Mouse (Mus musculus) stomach, postnatal 0 days (tissue): ENCODE results near the gene Zbtb1. TPM values are rescaled to one million over a fixed set of nuclear protein-coding genes. Genes with fewer than 3 reads are reported as not detected.

Source experiments
- ATAC-seq: fragments of 200-750 bp; cut with Nextera tagmentation; 2 replicates; pipeline ENCODE4 v1.8.0; 2017; ENCODE audit not compliant: low FRiP score, low TSS enrichment
- DNase-seq: peaks from one replicate; pipeline ENCODE4 v3.0.0-alpha.2; 2016; ENCODE audit warnings: low spot score
- H3K27ac ChIP-seq: fragments of 300-500 bp; sonication (generic); replicated peaks from 2 replicates; pipeline ENCODE4 v1.5.1; 2014; ENCODE audit warnings: mild to moderate bottlenecking, control low read depth
- H3K27me3 ChIP-seq: fragments of 300-500 bp; sonication (generic); 2 replicates; pipeline ENCODE4 v1.6.1; 2014; ENCODE audit warnings: low read length; ENCODE audit not compliant: control insufficient read depth, insufficient read depth
- H3K36me3 ChIP-seq: fragments of 300-500 bp; sonication (generic); 2 replicates; pipeline ENCODE4 v1.6.1; 2014; ENCODE audit warnings: low read length, mixed read lengths; ENCODE audit not compliant: control insufficient read depth, insufficient read depth
- H3K4me1 ChIP-seq: fragments of 300-500 bp; sonication (generic); replicated peaks from 2 replicates; pipeline ENCODE4 v1.6.1; 2014; ENCODE audit warnings: antibody characterized with exemption; ENCODE audit not compliant: control insufficient read depth, insufficient read depth
- H3K4me2 ChIP-seq: fragments of 300-500 bp; sonication (generic); replicated peaks from 2 replicates; pipeline ENCODE4 v1.6.1; 2014; ENCODE audit warnings: low read depth, mild to moderate bottlenecking, control low read depth, moderate library complexity
- H3K4me3 ChIP-seq: fragments of 300-500 bp; sonication (generic); 2 replicates; pipeline ENCODE4 v1.5.1; 2014; ENCODE audit warnings: low read depth, low read length, control low read depth
- H3K9ac ChIP-seq: fragments of 300-500 bp; sonication (generic); 2 replicates; pipeline ENCODE4 v1.6.1; 2014; ENCODE audit warnings: mild to moderate bottlenecking, low read length, control low read depth, mixed read lengths
- H3K9me3 ChIP-seq: fragments of 300-500 bp; sonication (generic); 2 replicates; pipeline ENCODE4 v1.6.1; 2016; ENCODE audit warnings: low read length; ENCODE audit not compliant: control insufficient read depth
- CTCF ChIP-seq: IDR thresholded peaks from 2 replicates; pipeline ENCODE4 v1.5.1; 2016; ENCODE audit warnings: antibody characterized with exemption, low read depth, mild to moderate bottlenecking, moderate library complexity
- EP300 ChIP-seq: optimal IDR thresholded peaks from 2 replicates; pipeline ENCODE3; 2016; ENCODE audit warnings: antibody characterized with exemption
- WGBS: fragments of 180-500 bp; shearing (Covaris S2); extraction: QIAGEN DNeasy Blood & Tissue Kit; methylation state at CpG from one replicate; pipeline ENCODE4 v1.1.7; 2014; 5-methylcytosine and 5-hydroxymethylcytosine counted together
- polyA plus RNA-seq: library from polyadenylated mRNA; unstranded; fragments of >200 nt; fragmentation: Nextera tagmentation; extraction: Ambion mirVana; gene quantifications from 2 replicates; pipeline ENCODE4 v1.2.1, GENCODE M21; 2015

Zbtb1 gene
- polyA plus RNA-seq, 1 experiment from 2014 or later = 5.0 TPM

DNA sequence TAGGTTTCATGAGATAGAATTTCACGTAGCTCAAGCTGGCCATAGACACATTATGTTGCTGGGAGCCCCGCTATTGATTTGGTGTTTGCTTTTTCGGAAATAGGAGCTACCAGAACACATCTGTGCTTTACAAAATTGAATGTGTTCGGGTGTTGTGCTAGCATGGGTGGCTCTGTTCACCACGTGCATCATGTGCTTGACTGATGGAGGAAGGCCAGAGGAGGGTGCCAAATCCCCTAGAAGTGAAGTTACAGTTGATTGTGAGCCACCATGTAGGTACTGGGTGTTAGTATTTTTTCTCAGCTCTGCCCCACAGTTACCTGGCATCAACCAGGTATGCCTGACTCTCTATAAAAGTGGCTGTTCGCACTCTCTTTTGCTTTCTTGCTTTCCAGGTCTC is 74.8 kb downstream of the Zbtb1 start:
- Histone ChIP-seq H3K27ac (no peak overlapping the region; the same call in 1 of the 2 replicates), H3K9ac (no peak overlapping the region), H3K4me3 (no peak overlapping the region), H3K36me3 (no peaks in the 10 kb centered on the region), H3K9me3 (no peaks in the 10 kb centered on the region), H3K4me2 (peak overlapping the region; percentile 29; the same call in 1 of the 2 replicates), H3K4me1 (peaks cover 3% of the 10 kb centered on the region; the same call in 1 of the 2 replicates), H3K27me3 (no peaks in the 10 kb centered on the region)
- 78% methylated on average over 6 of the region's 6 CpGs for WGBS
- DNase-seq (no peak), ATAC-seq (no peak)
- TF ChIP-seq CTCF (no peak), EP300 (no peak)

DNA sequence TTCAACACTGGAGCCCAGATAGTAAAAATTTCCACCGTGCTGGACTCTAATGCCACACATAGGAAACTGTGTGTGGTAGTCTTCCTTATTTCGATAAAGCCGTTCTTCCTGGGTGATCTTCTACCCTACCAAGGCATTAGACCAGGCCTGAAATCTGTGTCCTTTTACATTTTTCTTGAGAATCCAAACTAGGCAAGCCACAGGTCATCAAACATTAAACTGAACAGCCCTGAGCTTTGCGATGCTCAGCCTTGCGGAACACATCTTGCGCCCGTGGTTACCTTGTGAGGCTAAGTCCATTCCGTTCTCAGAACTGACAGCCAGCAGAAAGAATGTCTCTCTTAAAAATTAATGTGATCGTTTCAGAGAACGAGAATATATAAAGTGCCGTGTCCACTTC is 76.1 kb downstream of the Zbtb1 start:
- TF ChIP-seq EP300 (no peak), CTCF (no peak)

More for the DNA sequence above, 76.1 kb downstream of the Zbtb1 start:
- no peak overlapping the region for H3K27ac ChIP-seq
- H3K27me3 ChIP-seq = no peaks in the 10 kb centered on the region
- no peak overlapping the region for H3K9ac ChIP-seq
- H3K9me3 ChIP-seq = no peaks in the 10 kb centered on the region
- no peak for ATAC-seq
- H3K4me3 ChIP-seq = no peak overlapping the region
- H3K4me2 ChIP-seq = no peak overlapping the region
- WGBS = 79% methylated on average over 11 of the region's 11 CpGs
- H3K4me1 ChIP-seq = peaks cover 3% of the 10 kb centered on the region; the same call in 1 of the 2 replicates
- no peaks in the 10 kb centered on the region for H3K36me3 ChIP-seq
- DNase-seq = no peak

Other genes with a start within 250 kb of the Zbtb1 start
- 0.04 and 0.05 TPM in 2 replicates for gene Esr2, start 193.0 kb upstream of the Zbtb1 start, polyA plus RNA-seq
- gene Tex21, start 123.5 kb upstream of the Zbtb1 start, polyA plus RNA-seq = not detected in 2 replicates
- 28.9 and 29.6 TPM in 2 replicates for gene Mthfd1, start 115.0 kb upstream of the Zbtb1 start, polyA plus RNA-seq
- 2.0 and 2.2 TPM in 2 replicates for gene Akap5, start 45.4 kb upstream of the Zbtb1 start, polyA plus RNA-seq
- 7.0 and 7.4 TPM in 2 replicates for gene Zbtb25, start 664 bp upstream of the Zbtb1 start, polyA plus RNA-seq
- 18.8 and 18.9 TPM in 2 replicates for gene Hspa2, start 33.9 kb downstream of the Zbtb1 start, polyA plus RNA-seq
- 3.5 and 4.9 TPM in 2 replicates for gene Ppp1r36, start 47.3 kb downstream of the Zbtb1 start, polyA plus RNA-seq
- gene Plekhg3, start 160.6 kb downstream of the Zbtb1 start, polyA plus RNA-seq = 5.7 and 6.4 TPM in 2 replicates